Mouse (Mus musculus) brain, embryonic 14.5 days (tissue): ENCODE measurements around the gene Elovl7. TPM values are rescaled to one million over a fixed set of nuclear protein-coding genes. Genes with fewer than 3 reads are reported as not detected.

ENCODE experiments used
- DNase-seq: peaks from one replicate; pipeline ENCODE4 v3.0.0-alpha.2; 2011; ENCODE audit warnings: low read depth
- CTCF ChIP-seq: fragments of 200-500 bp; IDR thresholded peaks from 2 replicates; pipeline ENCODE4 v1.5.1; 2012; ENCODE audit warnings: inconsistent platforms, mild to moderate bottlenecking, moderate library complexity, borderline replicate concordance; ENCODE audit not compliant: insufficient read depth, insufficient read length; ENCODE audit errors: extremely low read depth
- POLR2A ChIP-seq: fragments of 200-500 bp; IDR thresholded peaks from 2 replicates; pipeline ENCODE4 v1.6.1; 2012; ENCODE audit warnings: mild to moderate bottlenecking, inconsistent platforms, borderline replicate concordance; ENCODE audit not compliant: poor library complexity, insufficient read depth, insufficient read length, severe bottlenecking; ENCODE audit errors: extremely low read depth
- polyA plus RNA-seq: library from polyadenylated mRNA; depleted of rRNA; stranded (reverse); fragments of >200 nt; gene quantifications from 2 replicates; pipeline ENCODE4 v1.2.3, GENCODE M21; 2012

Elovl7 gene
- polyA plus RNA-seq, 1 experiment, result 1.1 TPM

- DNase-seq, result peak; percentile 68
- TF ChIP-seq CTCF (no peak), POLR2A (no peak)
Measured at GRCm38 (mm10) chr13:108263042-108263441, 48.8 kb downstream of the Elovl7 start.

- no peak for DNase-seq
- TF ChIP-seq POLR2A (no peak), CTCF (no peak)
Measured at GRCm38 (mm10) chr13:108265394-108265793, 51.2 kb downstream of the Elovl7 start.

GRCm38 (mm10) chr13:108267841-108268634 lies 53.8 kb downstream of the Elovl7 start:
- no peak for DNase-seq
- no peak for TF ChIP-seq CTCF
- TF ChIP-seq POLR2A, result no peak

GRCm38 (mm10) chr13:108271458-108272148 lies 57.4 kb downstream of the Elovl7 start:
- TF ChIP-seq CTCF (no peak), POLR2A (no peak)
- DNase-seq, result no peak

- TF ChIP-seq POLR2A, result no peak
- no peak for TF ChIP-seq CTCF
- no peak for DNase-seq
Measured at GRCm38 (mm10) chr13:108272332-108272731, 58.1 kb downstream of the Elovl7 start.

GRCm38 (mm10) chr13:108273034-108273433 lies 58.8 kb downstream of the Elovl7 start:
- TF ChIP-seq CTCF (no peak), POLR2A (no peak)
- DNase-seq, result peak; percentile 21

- TF ChIP-seq CTCF (no peak), POLR2A (no peak)
- peak; percentile 42 for DNase-seq
Measured at GRCm38 (mm10) chr13:108273456-108273855, 59.3 kb downstream of the Elovl7 start.

- TF ChIP-seq POLR2A (no peak), CTCF (no peak)
- peak; percentile 1 for DNase-seq
Measured at GRCm38 (mm10) chr13:108276561-108276960, 62.4 kb downstream of the Elovl7 start.

GRCm38 (mm10) chr13:108277320-108277719 lies 63.1 kb downstream of the Elovl7 start:
- no peak for DNase-seq
- TF ChIP-seq CTCF, result no peak
- no peak for TF ChIP-seq POLR2A

- TF ChIP-seq CTCF, result no peak
- TF ChIP-seq POLR2A, result no peak
- DNase-seq, result peak; percentile 31
Measured at GRCm38 (mm10) chr13:108278592-108278991, 64.4 kb downstream of the Elovl7 start.

GRCm38 (mm10) chr13:108284312-108284711 lies 70.1 kb downstream of the Elovl7 start:
- TF ChIP-seq POLR2A, result no peak
- TF ChIP-seq CTCF, result no peak
- no peak for DNase-seq

- TF ChIP-seq POLR2A, result no peak
- TF ChIP-seq CTCF, result no peak
- no peak for DNase-seq
Measured at GRCm38 (mm10) chr13:108287953-108288352, 73.7 kb downstream of the Elovl7 start.

GRCm38 (mm10) chr13:108289436-108289835 lies 75.2 kb downstream of the Elovl7 start:
- TF ChIP-seq CTCF (no peak), POLR2A (no peak)
- no peak for DNase-seq
